Mouse (Mus musculus) midbrain, postnatal 0 days (tissue): Measurements from ENCODE around the gene Cyth3. TPM values are rescaled to one million over a fixed set of nuclear protein-coding genes. Genes with fewer than 3 reads are reported as not detected.

ENCODE experiments used
- ATAC-seq: fragments of 200-750 bp; cut with Nextera tagmentation; 2 replicates; pipeline ENCODE4 v1.8.0; 2017; ENCODE audit warnings: moderate number of reproducible peaks, mild to moderate bottlenecking, moderate TSS enrichment, moderate library complexity; ENCODE audit not compliant: low FRiP score
- DNase-seq: peaks from one replicate; pipeline ENCODE4 v3.0.0-alpha.2; 2015; ENCODE audit warnings: low spot score
- H3K27ac ChIP-seq: fragments of 300-500 bp; sonication (generic); 2 replicates; pipeline ENCODE4 v1.5.1; 2014; ENCODE audit warnings: low read depth, mild to moderate bottlenecking, low read length, mixed read lengths
- H3K27me3 ChIP-seq: fragments of 300-500 bp; sonication (generic); 2 replicates; pipeline ENCODE4 v1.6.1; 2014; ENCODE audit warnings: low read length, control low read depth, mixed read lengths; ENCODE audit not compliant: insufficient read depth
- H3K36me3 ChIP-seq: fragments of 300-500 bp; sonication (generic); 2 replicates; pipeline ENCODE4 v1.6.1; 2014; ENCODE audit warnings: low read length, control low read depth, mixed read lengths; ENCODE audit not compliant: insufficient read depth
- H3K4me1 ChIP-seq: fragments of 300-500 bp; sonication (generic); 2 replicates; pipeline ENCODE4 v1.6.1; 2014; ENCODE audit warnings: mild to moderate bottlenecking, control low read depth, antibody characterized with exemption, low read length, mixed read lengths; ENCODE audit not compliant: insufficient read depth
- H3K4me2 ChIP-seq: fragments of 300-500 bp; sonication (generic); 2 replicates; pipeline ENCODE4 v1.6.1; 2014; ENCODE audit warnings: low read depth, mild to moderate bottlenecking, low read length, mixed read lengths; ENCODE audit not compliant: poor library complexity, severe bottlenecking
- H3K4me3 ChIP-seq: fragments of 300-500 bp; sonication (generic); 2 replicates; pipeline ENCODE4 v1.5.1; 2014; ENCODE audit warnings: low read depth, mild to moderate bottlenecking, low read length, moderate library complexity
- H3K9ac ChIP-seq: fragments of 300-500 bp; sonication (generic); replicated peaks from 2 replicates; pipeline ENCODE4 v1.6.1; 2014; ENCODE audit warnings: mild to moderate bottlenecking, low read length, moderate library complexity, mixed read lengths; ENCODE audit not compliant: poor library complexity, severe bottlenecking
- H3K9me3 ChIP-seq: fragments of 300-500 bp; sonication (generic); 2 replicates; pipeline ENCODE4 v1.6.1; 2016; ENCODE audit warnings: low read length, control low read depth
- CTCF ChIP-seq: IDR thresholded peaks from 2 replicates; pipeline ENCODE4 v1.5.1; 2016; ENCODE audit warnings: antibody characterized with exemption, mild to moderate bottlenecking
- WGBS: fragments of 180-500 bp; shearing (Covaris S2); extraction: QIAGEN DNeasy Blood & Tissue Kit; methylation state at CpG from one replicate; pipeline ENCODE4 v1.1.7; 2014; 5-methylcytosine and 5-hydroxymethylcytosine counted together
- polyA plus RNA-seq: library from polyadenylated mRNA; unstranded; fragments of >200 nt; fragmentation: Nextera tagmentation; extraction: Ambion mirVana; gene quantifications from 2 replicates; pipeline ENCODE4 v1.2.1, GENCODE M21; 2015
- total RNA-seq: library from RNA; depleted of rRNA; stranded (reverse); fragments of >200 nt; gene quantifications from 2 replicates; pipeline ENCODE4 v1.2.3, GENCODE M21; 2014

The Cyth3 gene
- total and polyA plus RNA-seq, 2 experiments from 2014 or later: 34.1 to 47.8 TPM

DNA sequence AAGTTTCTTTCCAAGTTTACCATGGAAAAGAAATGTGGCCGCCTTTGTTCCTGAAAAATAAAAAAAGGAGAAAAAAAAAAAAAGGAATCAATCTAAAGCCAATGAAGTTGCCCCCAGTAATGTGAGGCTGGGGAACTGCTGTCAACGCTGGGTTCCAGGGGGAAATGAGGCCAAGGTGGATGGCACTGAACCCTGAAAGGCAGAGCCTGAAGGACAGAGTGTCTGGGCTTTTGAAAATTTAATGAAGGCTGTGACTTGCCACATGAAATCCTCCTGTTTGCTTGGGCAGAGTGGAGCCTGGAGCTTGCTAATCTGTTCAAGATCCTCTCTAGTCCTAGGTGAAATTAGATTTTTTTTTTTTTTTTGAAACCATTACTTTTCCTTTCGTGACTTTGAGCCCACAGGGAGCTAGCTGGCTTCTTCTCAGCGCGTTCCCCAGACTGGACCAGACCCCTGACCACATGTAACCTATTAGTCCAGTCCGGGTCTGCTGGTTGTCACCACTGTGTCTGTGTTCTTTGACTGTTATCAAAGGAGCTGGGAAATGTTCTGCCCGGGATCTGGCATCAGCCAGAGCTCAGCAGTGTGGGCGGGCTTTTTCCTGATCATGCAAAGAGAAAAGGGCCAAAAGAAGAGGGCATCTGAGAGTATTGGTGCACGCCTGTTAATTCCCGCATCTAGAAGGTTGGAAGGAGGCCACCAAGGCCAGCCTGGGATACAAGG lies 4.6 kb upstream of the Cyth3 start:
- no peak overlapping the region for H3K9ac ChIP-seq
- H3K9me3 ChIP-seq: no peaks in the 10 kb centered on the region
- no peak for DNase-seq
- H3K4me2 ChIP-seq: no peak overlapping the region
- no peaks in the 10 kb centered on the region for H3K4me1 ChIP-seq
- no peak overlapping the region for H3K27ac ChIP-seq
- no peaks in the 10 kb centered on the region for H3K36me3 ChIP-seq
- ATAC-seq: no peak
- no peak for TF ChIP-seq CTCF
- H3K27me3 ChIP-seq: no peaks in the 10 kb centered on the region
- 52% methylated on average over 10 of the region's 10 CpGs for WGBS
- no peak overlapping the region for H3K4me3 ChIP-seq

DNA sequence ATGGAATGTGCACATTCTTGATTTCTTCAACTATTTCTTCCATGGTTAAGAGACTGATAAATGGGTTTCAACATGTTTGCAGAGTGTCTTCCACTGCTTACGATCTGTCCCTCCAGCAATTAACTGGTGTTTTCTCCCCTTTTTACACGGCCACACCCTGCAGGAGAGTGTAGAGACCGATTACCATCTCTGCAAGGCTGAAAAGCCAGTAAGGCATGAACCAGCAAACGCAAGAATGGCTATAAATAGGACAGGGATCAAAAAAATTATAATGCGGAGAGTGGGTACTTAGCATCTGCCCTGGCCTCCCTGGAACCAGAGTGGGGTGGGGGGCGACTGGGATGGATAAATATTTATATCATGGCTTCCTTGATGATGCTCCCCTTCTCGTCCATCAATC lies 3.7 kb upstream of the Cyth3 start:
- no peaks in the 10 kb centered on the region for H3K9me3 ChIP-seq
- no peak overlapping the region for H3K27ac ChIP-seq
- H3K9ac ChIP-seq: no peak overlapping the region
- WGBS: 55% methylated on average over 7 of the region's 7 CpGs
- H3K4me1 ChIP-seq: peaks cover 4% of the 10 kb centered on the region; the same call in 1 of the 2 replicates
- no peak overlapping the region for H3K4me3 ChIP-seq
- H3K36me3 ChIP-seq: no peaks in the 10 kb centered on the region
- ATAC-seq: no peak
- no peaks in the 10 kb centered on the region for H3K27me3 ChIP-seq
- H3K4me2 ChIP-seq: no peak overlapping the region
- TF ChIP-seq CTCF: no peak
- no peak for DNase-seq

DNA sequence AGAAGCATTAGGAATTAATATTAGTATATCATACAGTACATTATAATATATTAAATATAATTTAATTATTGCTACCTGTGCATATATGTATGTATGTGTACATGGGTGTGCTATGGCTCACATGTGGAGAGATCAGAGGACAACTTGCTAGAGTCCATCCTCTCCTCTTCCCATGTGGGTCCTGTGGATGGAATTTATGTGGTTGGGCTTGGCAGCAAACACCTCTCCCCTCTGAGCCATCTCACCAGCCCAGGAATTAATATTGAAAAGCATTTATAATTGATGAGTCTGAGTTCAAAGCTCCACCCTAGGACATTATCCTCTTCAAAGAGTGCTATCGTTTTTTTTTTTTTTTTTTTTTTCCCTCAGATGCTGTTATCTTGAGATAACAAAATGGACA lies 2.1 kb upstream of the Cyth3 start:
- no peaks in the 10 kb centered on the region for H3K36me3 ChIP-seq
- no peak for ATAC-seq

DNA sequence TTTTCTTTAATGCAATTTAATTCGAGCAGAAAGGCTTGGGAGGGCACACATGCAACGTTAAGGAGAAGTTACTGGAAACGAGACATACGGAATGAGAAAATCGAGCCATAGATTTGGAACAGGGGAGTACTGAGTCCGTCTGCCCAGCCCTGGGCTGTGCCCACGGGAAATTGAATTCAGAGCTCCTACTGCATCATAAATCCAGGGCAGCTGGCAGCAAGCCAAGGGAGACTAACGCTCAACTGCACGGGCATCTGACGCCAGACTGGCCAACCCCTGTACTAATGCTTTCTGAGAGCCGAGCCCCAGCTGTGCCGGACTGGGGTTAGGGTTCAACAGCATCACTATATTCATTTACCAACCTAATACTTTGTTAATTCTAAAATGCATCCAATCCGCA lies 1.3 kb upstream of the Cyth3 start:
- Histone ChIP-seq H3K9ac (no peak overlapping the region), H3K27ac (no peak overlapping the region), H3K36me3 (no peaks in the 10 kb centered on the region), H3K4me2 (no peak overlapping the region), H3K27me3 (no peaks in the 10 kb centered on the region), H3K4me1 (peaks cover 10% of the 10 kb centered on the region; the same call in 1 of the 2 replicates), H3K4me3 (no peak overlapping the region), H3K9me3 (no peaks in the 10 kb centered on the region)
- TF ChIP-seq CTCF: no peak
- DNase-seq: peak; percentile 67
- WGBS: 29% methylated on average over 13 of the region's 13 CpGs
- no peak for ATAC-seq

More for the DNA sequence above, 2.1 kb upstream of the Cyth3 start:
- no peak for DNase-seq
- no peak overlapping the region for H3K4me2 ChIP-seq
- no peak overlapping the region for H3K9ac ChIP-seq
- H3K4me1 ChIP-seq: peaks cover 10% of the 10 kb centered on the region; the same call in 1 of the 2 replicates
- no peaks in the 10 kb centered on the region for H3K27me3 ChIP-seq
- WGBS: 24% methylated on average over 1 of the region's 1 CpGs
- H3K27ac ChIP-seq: no peak overlapping the region
- no peak for TF ChIP-seq CTCF
- H3K9me3 ChIP-seq: no peaks in the 10 kb centered on the region
- no peak overlapping the region for H3K4me3 ChIP-seq

DNA sequence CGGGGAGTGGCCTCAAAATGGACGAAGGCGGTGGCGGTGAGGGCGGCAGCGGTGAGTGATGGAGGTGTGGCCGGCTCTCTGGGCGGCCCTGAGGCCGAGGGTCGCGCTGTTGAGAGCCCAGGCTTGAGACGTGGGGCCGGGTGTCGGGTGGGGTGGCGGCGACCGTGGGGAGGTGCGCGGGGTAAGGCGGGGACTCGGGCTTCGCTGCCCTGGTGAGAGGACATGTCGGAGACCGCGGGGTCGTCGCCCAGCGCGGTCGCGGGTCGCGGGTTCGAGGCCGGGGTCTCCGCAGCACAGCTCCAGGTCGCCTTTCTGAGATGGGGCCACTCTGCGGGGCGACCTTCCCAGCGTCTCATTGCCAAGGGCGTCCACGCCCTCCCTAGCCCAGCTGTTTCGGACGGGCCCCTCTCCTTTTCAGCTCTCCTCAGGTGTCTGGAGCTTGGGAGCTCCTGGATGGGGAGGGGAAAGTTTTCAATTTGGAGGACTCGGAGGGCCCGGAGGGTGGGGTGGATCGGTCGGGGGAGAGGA lies 440 bp downstream of the Cyth3 start:
- TF ChIP-seq CTCF: no peak
- DNase-seq (no peak), ATAC-seq (peak; percentile 86)
- Histone ChIP-seq H3K9me3 (no peaks in the 10 kb centered on the region), H3K27me3 (no peaks in the 10 kb centered on the region), H3K36me3 (no peaks in the 10 kb centered on the region), H3K27ac (peak overlapping the region; percentile 69), H3K4me1 (peaks cover 13% of the 10 kb centered on the region; the same call in 1 of the 2 replicates), H3K9ac (peak overlapping the region; percentile 80), H3K4me3 (peak overlapping the region; percentile 76), H3K4me2 (peak overlapping the region; percentile 72)
- WGBS: under 1% methylated on average over 36 of the region's 48 CpGs
